Mouse (Mus musculus): ENCODE data around the gene Upk3b.

- no peak for TF ChIP-seq CTCF (IDR thresholded peaks at IDR 0.05; ENCODE audit: low read depth, low read length)
- TF ChIP-seq TAL1 (conservative IDR thresholded peaks at IDR 0.05; ENCODE audit: low read depth, low read length) = no peak
- no peak for TF ChIP-seq GATA2 (IDR thresholded peaks at IDR 0.05; ENCODE audit: borderline replicate concordance, low read depth, low read length)
- no peak for TF ChIP-seq GATA1 (IDR thresholded peaks at IDR 0.05; ENCODE audit: borderline replicate concordance, low read length)
- no peak for TF ChIP-seq POLR2AphosphoS5 (IDR thresholded peaks at IDR 0.05; ENCODE audit: insufficient replicate concordance, low read depth, low read length)
These were observed 19.6 kb upstream of the Upk3b start for GRCm38 (mm10) chr5:136018726-136019125.
